Mouse (Mus musculus) megakaryocyte, embryonic 14.5 days (primary cell): ENCODE data around the gene Zfp217.

ENCODE experiments used
- FLI1 ChIP-seq: IDR thresholded peaks from 2 replicates; pipeline ENCODE4 v1.6.1; 2012; ENCODE audit warnings: low read length, inconsistent platforms, mixed read lengths
- GATA1 ChIP-seq: IDR thresholded peaks from 3 replicates; pipeline ENCODE4 v1.6.1; 2012; ENCODE audit warnings: mixed read lengths, low read length, inconsistent platforms, borderline replicate concordance

GRCm38 (mm10) chr2:170129248-170129922, 18.5 kb downstream of the Zfp217 start:
- no peak for TF ChIP-seq GATA1
- no peak for TF ChIP-seq FLI1
